Mouse (Mus musculus) MEL (cell line): ENCODE measurements around the gene Gm20388. TPM values are rescaled to one million over a fixed set of nuclear protein-coding genes. Genes with fewer than 3 reads are reported as not detected.

Experiments used
- DNase-seq: peaks from one replicate; pipeline ENCODE4 v3.0.0; 2011; ENCODE audit warnings: low read depth, low spot score
- H3K27ac ChIP-seq: 2 replicates; pipeline ENCODE4 v1.5.1; 2012; ENCODE audit warnings: low read depth, mild to moderate bottlenecking, control low read depth, low read length, moderate library complexity; ENCODE audit not compliant: control insufficient read depth
- H3K27me3 ChIP-seq, 2 experiments: fragments of 150-350 bp in 1 of 2; sonication (generic) in 1 of 2; 2 replicates each; pipeline ENCODE4 v1.6.1; 2012; ENCODE audit warnings: low read length in 2 of 2, mild to moderate bottlenecking in 2 of 2, improper control_type of control experiment in 1 of 2, moderate library complexity in 1 of 2; ENCODE audit not compliant: insufficient read depth in 2 of 2, control insufficient read depth in 1 of 2
- H3K36me3 ChIP-seq, 2 experiments: 2 replicates each; pipeline ENCODE4 v1.6.1; 2012 to 2014; ENCODE audit warnings: low read length in 2 of 2, improper control_type of control experiment in 1 of 2, inconsistent platforms in 1 of 2, mild to moderate bottlenecking in 1 of 2; ENCODE audit not compliant: insufficient read depth in 2 of 2, control insufficient read depth in 1 of 2
- H3K4me1 ChIP-seq, 2 experiments: fragments of 150-350 bp in 1 of 2; sonication (generic) in 1 of 2; 2 replicates each; pipeline ENCODE4 v1.6.1; 2012; ENCODE audit warnings: low read length in 2 of 2, improper control_type of control experiment in 1 of 2, mild to moderate bottlenecking in 1 of 2; ENCODE audit not compliant: insufficient read depth in 2 of 2, control insufficient read depth in 1 of 2
- H3K4me3 ChIP-seq, 2 experiments: fragments of 150-350 bp in 1 of 2; sonication (generic) in 1 of 2; 2 replicates each; pipeline ENCODE4 v1.5.1; 2012; ENCODE audit warnings: low read depth in 2 of 2, low read length in 2 of 2, mild to moderate bottlenecking in 2 of 2, moderate library complexity in 2 of 2, control low read depth in 1 of 2, improper control_type of control experiment in 1 of 2; ENCODE audit not compliant: control insufficient read depth in 1 of 2, insufficient read depth in 1 of 2
- H3K79me2 ChIP-seq: 2 replicates; pipeline ENCODE4 v1.6.1; 2012; ENCODE audit warnings: mild to moderate bottlenecking, low read length, moderate library complexity; ENCODE audit not compliant: control insufficient read depth, poor library complexity, insufficient read depth
- H3K9ac ChIP-seq: 2 replicates; pipeline ENCODE4 v1.6.1; 2012; ENCODE audit warnings: low read depth, mild to moderate bottlenecking, control low read depth, low read length, moderate library complexity; ENCODE audit not compliant: control insufficient read depth, poor library complexity, severe bottlenecking
- H3K9me3 ChIP-seq: fragments of 150-350 bp; sonication (generic); replicated peaks from 2 replicates; pipeline ENCODE4 v1.6.1; 2012; ENCODE audit warnings: mild to moderate bottlenecking, low read length, improper control_type of control experiment, moderate library complexity; ENCODE audit not compliant: insufficient read depth
- BHLHE40 ChIP-seq: IDR thresholded peaks from 2 replicates; pipeline ENCODE4 v1.6.1; 2012; ENCODE audit warnings: low read depth, mild to moderate bottlenecking, inconsistent platforms, low read length, improper control_type of control experiment, borderline replicate concordance
- CHD1 ChIP-seq: IDR thresholded peaks from 2 replicates; pipeline ENCODE4 v1.6.1; 2012; ENCODE audit warnings: low read depth, mild to moderate bottlenecking, inconsistent platforms, low read length, improper control_type of control experiment
- CTCF ChIP-seq, 3 experiments: IDR thresholded peaks in 2 of 3; conservative IDR thresholded peaks in 1 of 3; 2 replicates each; pipeline ENCODE4 v1.5.1; 2011 to 2012; ENCODE audit warnings: low read length in 3 of 3, low read depth in 2 of 3, mild to moderate bottlenecking in 2 of 3, improper control_type of control experiment in 1 of 3, inconsistent platforms in 1 of 3, mixed read lengths in 1 of 3, moderate library complexity in 1 of 3; ENCODE audit not compliant: control insufficient read depth in 1 of 3, insufficient read depth in 1 of 3, poor library complexity in 1 of 3, severe bottlenecking in 1 of 3
- EP300 ChIP-seq, 2 experiments: IDR thresholded peaks; 2 replicates each; pipeline ENCODE4 v1.6.1; 2011; ENCODE audit warnings: improper control_type of control experiment in 2 of 2, low read length in 2 of 2, low read depth in 1 of 2, mild to moderate bottlenecking in 1 of 2
- ETS1 ChIP-seq: IDR thresholded peaks from 2 replicates; pipeline ENCODE4 v1.6.1; 2012; ENCODE audit warnings: low read depth, mild to moderate bottlenecking, inconsistent platforms, low read length, improper control_type of control experiment, moderate library complexity
- GABPA ChIP-seq: IDR thresholded peaks from 2 replicates; pipeline ENCODE4 v1.6.1; 2012; ENCODE audit warnings: low read depth, mild to moderate bottlenecking, inconsistent platforms, low read length, improper control_type of control experiment, moderate library complexity
- GATA1 ChIP-seq: IDR thresholded peaks from 2 replicates; pipeline ENCODE4 v1.6.1; 2011; ENCODE audit warnings: low read depth, low read length, improper control_type of control experiment
- JUND ChIP-seq: IDR thresholded peaks from 2 replicates; pipeline ENCODE4 v1.6.1; 2011; ENCODE audit warnings: low read depth, mild to moderate bottlenecking, improper control_type of control experiment, low read length
- MAX ChIP-seq: IDR thresholded peaks from 2 replicates; pipeline ENCODE4 v1.6.1; 2011; ENCODE audit warnings: low read length, improper control_type of control experiment
- MEF2A ChIP-seq: IDR thresholded peaks from 2 replicates; pipeline ENCODE4 v1.6.1; 2014; ENCODE audit warnings: low read depth, mild to moderate bottlenecking, inconsistent platforms, low read length, improper control_type of control experiment; ENCODE audit not compliant: poor library complexity, insufficient replicate concordance, severe bottlenecking; ENCODE audit errors: extremely low read depth
- MYB ChIP-seq: IDR thresholded peaks from 2 replicates; pipeline ENCODE4 v1.6.1; 2011; ENCODE audit warnings: mild to moderate bottlenecking, low read depth, low read length, improper control_type of control experiment
- NRF1 ChIP-seq: IDR thresholded peaks from 2 replicates; pipeline ENCODE4 v1.6.1; 2014; ENCODE audit warnings: low read depth, mild to moderate bottlenecking, inconsistent platforms, low read length, improper control_type of control experiment, moderate library complexity; ENCODE audit not compliant: poor library complexity, insufficient read depth, severe bottlenecking
- POLR2AphosphoS2 ChIP-seq: IDR thresholded peaks from 2 replicates; pipeline ENCODE4 v1.6.1; 2011; ENCODE audit warnings: low read length, improper control_type of control experiment
- POLR2AphosphoS5 ChIP-seq: IDR thresholded peaks from 2 replicates; pipeline ENCODE4 v1.6.1; 2012; ENCODE audit warnings: low read depth, borderline replicate concordance, mild to moderate bottlenecking, inconsistent platforms, low read length, moderate library complexity, mixed read lengths
- RAD21 ChIP-seq: IDR thresholded peaks from 2 replicates; pipeline ENCODE4 v1.6.1; 2011; ENCODE audit warnings: mild to moderate bottlenecking, low read depth, low read length, improper control_type of control experiment
- RCOR1 ChIP-seq: IDR thresholded peaks from 2 replicates; pipeline ENCODE4 v1.6.1; 2012; ENCODE audit warnings: low read depth, mild to moderate bottlenecking, inconsistent platforms, low read length, improper control_type of control experiment
- SIN3A ChIP-seq: IDR thresholded peaks from 2 replicates; pipeline ENCODE4 v1.6.1; 2012; ENCODE audit warnings: low read length, improper control_type of control experiment, inconsistent platforms
- TCF12 ChIP-seq: IDR thresholded peaks from 2 replicates; pipeline ENCODE4 v1.6.1; 2014; ENCODE audit warnings: low read depth, mild to moderate bottlenecking, inconsistent platforms, low read length, improper control_type of control experiment, moderate library complexity
- USF1 ChIP-seq: IDR thresholded peaks from 2 replicates; pipeline ENCODE4 v1.6.1; 2014; ENCODE audit warnings: low read depth, mild to moderate bottlenecking, inconsistent platforms, low read length, improper control_type of control experiment, moderate library complexity
- ZKSCAN1 ChIP-seq: IDR thresholded peaks from 2 replicates; pipeline ENCODE4 v1.6.1; 2012; ENCODE audit warnings: low read depth, mild to moderate bottlenecking, inconsistent platforms, low read length, improper control_type of control experiment, moderate library complexity
- polyA plus RNA-seq, 2 experiments: library from polyadenylated mRNA; stranded (reverse) in 1 of 2; unstranded in 1 of 2; fragments of >175 nt in 1 of 2; fragments of >200 nt in 1 of 2; gene quantifications; 2 replicates each; pipeline versions ENCODE4 v1.2.1 to v1.2.4; 2012; ENCODE audit warnings: low replicate concordance in 2 of 2, low read depth in 1 of 2; ENCODE audit not compliant: insufficient read length in 2 of 2, insufficient read depth in 1 of 2, missing spikeins in 1 of 2
- total RNA-seq: library from RNA; depleted of rRNA; stranded (reverse); fragments of 300-350 nt; gene quantifications from 2 replicates; pipeline ENCODE4 v1.2.3, GENCODE M21; 2012

Gm20388 gene
- total and polyA plus RNA-seq, 3 experiments = 11.1 to 17.8 TPM; not detected in 1

- no peaks in the 10 kb centered on the region for H3K4me1 ChIP-seq
- TF ChIP-seq RAD21 (peak; percentile 6), CTCF (IDR thresholded peaks at IDR 0.05 in 2 of 3, conservative IDR thresholded peaks at IDR 0.05 in 1 of 3; ENCODE audit: control insufficient read depth in 1 of 3, insufficient read depth in 1 of 3, low read depth in 2 of 3, low read length in 3 of 3, poor library complexity in 1 of 3, severe bottlenecking in 1 of 3) (peak; percentile 13 to 45 (median 35); a peak in 5 of 6 replicates), CHD1 (no peak)
- TF ChIP-seq, all 39 proteins: peak for 2
- no peak overlapping the region for H3K27ac ChIP-seq
- no peak for DNase-seq
- no peaks in the 10 kb centered on the region for H3K79me2 ChIP-seq
- H3K9me3 ChIP-seq = no peaks in the 10 kb centered on the region
- H3K27me3 ChIP-seq = no peaks in the 10 kb centered on the region
- no peak overlapping the region for H3K4me3 ChIP-seq
- no peak overlapping the region for H3K9ac ChIP-seq
- H3K36me3 ChIP-seq = no peaks in the 10 kb centered on the region
Observed at GRCm38 (mm10) chr8:121532381-121532780, 1621.7 kb downstream of the Gm20388 start.

GRCm38 (mm10) chr8:121541862-121542261 is 1631.2 kb downstream of the Gm20388 start:
- no peak overlapping the region for H3K9ac ChIP-seq
- no peak overlapping the region for H3K4me3 ChIP-seq
- TF ChIP-seq ETS1 (no peak), EP300 (IDR thresholded peaks at IDR 0.05; ENCODE audit: low read depth in 1 of 2, low read length in 2 of 2) (no peak), GABPA (no peak), POLR2AphosphoS2 (no peak), JUND (no peak), BHLHE40 (no peak), MAX (no peak), USF1 (no peak), SIN3A (no peak), CHD1 (no peak), ZKSCAN1 (no peak), MYB (no peak), RCOR1 (no peak), GATA1 (no peak), TCF12 (no peak), POLR2AphosphoS5 (no peak), NRF1 (no peak), MEF2A (no peak)
- H3K79me2 ChIP-seq = no peaks in the 10 kb centered on the region
- no peak for DNase-seq
- no peaks in the 10 kb centered on the region for H3K4me1 ChIP-seq
- no peak overlapping the region for H3K27ac ChIP-seq
- no peaks in the 10 kb centered on the region for H3K27me3 ChIP-seq
- H3K36me3 ChIP-seq = no peaks in the 10 kb centered on the region
- no peaks in the 10 kb centered on the region for H3K9me3 ChIP-seq
